Mouse (Mus musculus) lung, adult 10 weeks (tissue): ENCODE measurements around the gene Nmu. TPM values are rescaled to one million over a fixed set of nuclear protein-coding genes. Genes with fewer than 3 reads are reported as not detected.

Experiments used
- polyA plus RNA-seq: library from polyadenylated mRNA; stranded (reverse); fragments of 350-450 nt; fragmentation: Illumina TruSeq; extraction: RNeasy Lipid Tissue Mini Kit (QIAGEN cat#74804); gene quantifications from one replicate; pipeline ENCODE4 v1.2.3, GENCODE M21; 2014; ENCODE audit warnings: low read depth, low replicate concordance; ENCODE audit not compliant: insufficient read depth

The Nmu gene
- polyA plus RNA-seq = not detected

GRCm38 (mm10) chr5:76363453-76364104 lies at the start of gene Nmu:
Gene Nmu, minus strand, starts transcription at chr5:76363788.

GRCm38 (mm10) chr5:76330953-76331352 lies 32.6 kb downstream of the Nmu start, which contains the start of gene Pdcl2:
Gene Pdcl2, minus strand, starts transcription at chr5:76331156.

GRCm38 (mm10) chr5:76304452-76305341 lies 58.9 kb downstream of the Nmu start, which contains the start of gene Clock:
Gene Clock, minus strand, starts transcription at chr5:76304792.

Other genes with a start within 250 kb of the Nmu start
- 24.8 TPM for gene Srd5a3, start 223.5 kb downstream of the Nmu start, polyA plus RNA-seq
- 45.3 TPM for gene Tmem165, start 179.9 kb downstream of the Nmu start, polyA plus RNA-seq
- gene Clock, start 59.0 kb downstream of the Nmu start, polyA plus RNA-seq = 8.3 TPM
- gene Pdcl2, start 32.6 kb downstream of the Nmu start, polyA plus RNA-seq = not detected
- gene Gm7271, start 120.3 kb upstream of the Nmu start, polyA plus RNA-seq = not detected
- 17.8 TPM for gene Exoc1, start 165.5 kb upstream of the Nmu start, polyA plus RNA-seq
- gene Cep135, start 224.9 kb upstream of the Nmu start, polyA plus RNA-seq = 2.1 TPM